Mouse (Mus musculus) heart, adult 2 months (tissue): ENCODE results near the gene Sox10.

Experiments used
- CTCF ChIP-seq: fragments of 200-600 bp; IDR thresholded peaks from 2 replicates; pipeline ENCODE4 v1.8.1; 2022; ENCODE audit warnings: antibody characterized with exemption, mild to moderate bottlenecking, moderate library complexity
- EP300 ChIP-seq: fragments of 200-500 bp; IDR thresholded peaks from 2 replicates; pipeline ENCODE4 v1.6.1; 2011; ENCODE audit warnings: low read depth, low read length, control low read depth; ENCODE audit not compliant: insufficient read depth

DNA sequence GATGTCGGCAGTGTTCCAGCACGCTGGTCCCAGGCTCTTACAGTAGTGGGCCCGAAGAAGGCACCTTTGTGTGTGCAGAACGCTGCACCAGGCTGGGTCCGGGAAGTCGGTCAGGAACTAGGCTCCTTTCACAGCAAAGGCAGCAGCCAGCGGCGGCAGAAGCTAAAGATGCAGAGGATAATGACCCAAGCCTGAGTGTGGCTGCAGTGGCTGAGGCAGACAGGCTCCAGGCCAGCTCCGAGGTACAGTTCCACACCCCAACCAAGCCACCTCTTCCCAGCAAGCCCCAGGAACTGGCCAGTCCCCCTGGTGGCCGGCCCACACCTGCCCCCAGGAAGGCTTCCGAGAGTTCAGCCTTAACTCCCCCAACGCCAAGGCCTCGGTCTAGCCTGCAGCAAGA is 42.5 kb downstream of the Sox10 start:
- TF ChIP-seq EP300 (no peak), CTCF (0 out of 2 replicates have a peak, but pooled peaks have one; percentile 8)
